Mouse (Mus musculus) erythroblast, embryonic 14.5 days (primary cell): Measurements from ENCODE around the gene Tbc1d22a.

ENCODE experiments used
- GATA1 ChIP-seq: IDR thresholded peaks from 2 replicates; pipeline ENCODE4 v1.6.1; 2012; ENCODE audit warnings: low read length, inconsistent platforms, mixed read lengths
- TAL1 ChIP-seq: IDR thresholded peaks from 3 replicates; pipeline ENCODE4 v1.6.1; 2012; ENCODE audit warnings: low read length, inconsistent platforms, mixed read lengths

DNA sequence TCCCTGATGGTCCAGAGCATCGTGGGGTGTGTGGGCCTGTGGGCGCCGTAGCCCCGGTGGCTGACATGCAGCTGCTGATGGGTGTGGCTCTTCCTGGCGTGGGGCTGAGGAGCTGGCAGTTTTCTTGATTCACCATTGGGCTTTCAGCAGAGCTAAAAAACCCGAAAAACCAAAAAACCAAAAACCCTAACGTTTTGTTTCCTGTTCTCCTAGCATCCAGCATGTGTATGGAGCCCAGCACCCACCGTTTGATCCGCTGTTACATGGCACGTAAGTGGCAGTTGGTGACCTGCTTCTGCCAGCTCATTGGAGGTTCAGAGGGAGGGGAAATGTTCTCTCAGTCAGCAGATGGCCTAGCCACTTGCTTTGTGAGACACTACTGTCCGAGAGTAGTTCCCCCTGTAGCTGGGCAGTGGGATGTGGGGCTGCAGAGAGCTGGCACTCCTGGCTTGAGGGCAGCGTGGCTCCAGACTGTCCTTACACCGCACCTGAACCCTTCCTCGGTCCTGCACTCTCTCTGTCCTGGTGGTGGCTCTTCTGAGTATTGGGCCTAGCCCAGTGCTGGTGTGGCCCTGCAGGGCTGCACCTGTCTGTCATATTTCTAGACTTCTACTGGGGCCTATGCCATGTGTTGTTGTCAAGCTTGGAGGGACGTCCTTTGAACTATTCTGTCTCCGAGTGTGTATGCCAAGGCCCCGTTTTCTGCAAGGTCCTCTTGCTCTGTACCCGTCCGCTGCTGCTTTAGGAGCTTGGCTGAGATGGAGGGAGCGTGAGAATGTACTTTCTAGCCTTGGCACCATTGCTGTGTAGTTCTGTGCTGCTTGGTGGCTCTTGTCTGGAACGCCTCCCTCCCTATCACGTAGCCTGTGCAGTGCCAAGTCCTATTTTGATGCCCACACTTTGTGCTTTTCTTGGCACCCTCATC lies 20.5 kb downstream of the Tbc1d22a start:
- TF ChIP-seq GATA1 = no peak
- TF ChIP-seq TAL1 = no peak
